8 mouse cellular contexts compared by ENCODE assay signal in the genomic region with DNA sequence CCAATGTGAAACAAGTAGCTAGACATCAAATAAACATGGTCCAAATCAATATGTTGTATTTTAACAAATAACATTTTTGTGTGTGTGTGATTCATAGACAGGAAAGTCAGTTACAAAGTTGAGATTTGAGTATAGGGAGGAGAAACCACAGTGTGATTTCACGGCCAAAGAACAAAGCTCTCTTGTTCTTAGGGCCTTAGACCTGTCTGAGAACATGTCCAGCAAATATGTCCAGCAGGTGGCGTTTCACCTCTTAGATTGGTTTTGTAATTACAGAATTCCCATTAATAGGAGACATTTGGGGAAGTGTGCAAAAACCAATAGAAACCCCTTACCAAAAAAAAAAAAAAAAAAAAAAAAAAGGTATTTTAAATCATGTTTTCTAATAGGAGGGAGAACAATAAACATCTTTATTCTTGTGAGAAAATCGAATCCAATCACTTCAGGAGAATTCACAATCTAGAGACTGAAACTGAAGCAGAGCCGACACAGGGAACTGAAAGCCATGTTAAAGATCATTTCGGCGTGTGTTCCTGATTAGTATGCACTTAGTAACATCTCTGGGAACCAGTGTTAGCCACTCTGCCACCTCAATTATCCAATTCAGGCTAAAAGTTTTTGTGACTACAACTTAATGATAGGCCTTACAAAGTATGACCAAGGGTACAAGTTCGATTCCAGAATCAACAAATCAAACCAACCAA. TPM values are rescaled to one million over a fixed set of nuclear protein-coding genes. Genes with fewer than 3 reads are reported as not detected.
A peak's percentile ranks its signal among the peaks of the same experiment; 100 is the strongest.
DNase-seq lines count a peak whose midpoint lies in the region; ATAC-seq lines count a peak whose summit lies in the region.

No protein-coding gene starts in this region.

- DNase-seq in B cell, adult 2 months: peak; percentile 25 to 33
- DNase-seq in Muller cell, postnatal 12 days (ENCODE audit: inconsistent ontology term): peak; percentile 69
- peak; percentile 87 to 92 for DNase-seq in cerebellum, postnatal 10 days
- peak; percentile 61 for DNase-seq in gastrocnemius, postnatal 10 days
- peak; percentile 50 to 87 for DNase-seq in kidney, postnatal 25 days
- DNase-seq in lung, adult 18-20 months: peak; percentile 19 to 48
- peak; percentile 57 for DNase-seq in right cerebral cortex, adult 18-20 months

- ATAC-seq in inflammation-experienced regulatory T-cells, adult 6 months: no peak

RNA-seq across cellular contexts. Expression of a gene that starts 37.1 kb away (rescaled TPM):
- total RNA-seq in gastrocnemius, postnatal 10 days (2021): 10 to 100 TPM; 42.1 to 69.9 TPM
- under 1 TPM; 0.04 to 0.47 (median 0.29) TPM for polyA plus RNA-seq in inflammation-experienced regulatory T-cells, adult 6 months (2017; shearing (Covaris generic))

Comparison
In these comparisons a context has a peak if more than half of its experiments do, and no peak if none do; other contexts are left out.
1. DNase-seq: peak in every context shown above with its lines; median percentile 90 in cerebellum, postnatal 10 days; 69 in Muller cell, postnatal 12 days; 68 in kidney, postnatal 25 days; 61 in gastrocnemius, postnatal 10 days; 57 in right cerebral cortex, adult 18-20 months; 34 in lung, adult 18-20 months; 29 in B cell, adult 2 months.